Mouse (Mus musculus) intestine, embryonic 15.5 days (tissue): ENCODE results near the gene Mcpt9. TPM values are rescaled to one million over a fixed set of nuclear protein-coding genes. Genes with fewer than 3 reads are reported as not detected.

Experiments used
- polyA plus RNA-seq: library from polyadenylated mRNA; unstranded; fragments of >200 nt; fragmentation: Nextera tagmentation; extraction: Ambion mirVana; gene quantifications from 2 replicates; pipeline ENCODE4 v1.2.1, GENCODE M21; 2015

Gene Mcpt9
- polyA plus RNA-seq, 1 experiment from 2014 or later = not detected

Other genes starting within 250 kb of the Mcpt9 start
- gene Adcy4, start 246.4 kb downstream of the Mcpt9 start, polyA plus RNA-seq = 6.7 and 7.0 TPM in 2 replicates
- 45.2 and 45.6 TPM in 2 replicates for gene Ripk3, start 241.6 kb downstream of the Mcpt9 start, polyA plus RNA-seq
- 25.7 and 26.3 TPM in 2 replicates for gene Nfatc4, start 207.4 kb downstream of the Mcpt9 start, polyA plus RNA-seq
- gene Nynrin, start 176.5 kb downstream of the Mcpt9 start, polyA plus RNA-seq = 14.5 and 18.3 TPM in 2 replicates
- gene Cbln3, start 146.1 kb downstream of the Mcpt9 start, polyA plus RNA-seq = 0.18 and 0.29 TPM in 2 replicates
- 15.1 and 15.4 TPM in 2 replicates for gene Khnyn, start 145.5 kb downstream of the Mcpt9 start, polyA plus RNA-seq
- 73.6 and 80.3 TPM in 2 replicates for gene Sdr39u1, start 130.2 kb downstream of the Mcpt9 start, polyA plus RNA-seq
- gene Cma1, start 85.8 kb downstream of the Mcpt9 start, polyA plus RNA-seq = 1.9 and 3.3 TPM in 2 replicates
- gene Cma2, start 79.5 kb downstream of the Mcpt9 start, polyA plus RNA-seq = not detected in 2 replicates
- 0.21 and 1.2 TPM in 2 replicates for gene Mcpt1, start 12.5 kb downstream of the Mcpt9 start, polyA plus RNA-seq
- gene Mcpt2, start 11.5 kb upstream of the Mcpt9 start, polyA plus RNA-seq = 0.40 and 0.58 TPM in 2 replicates
- gene Mcpt4, start 31.8 kb upstream of the Mcpt9 start, polyA plus RNA-seq = 0.50 and 0.59 TPM in 2 replicates
- gene Mcpt8, start 54.8 kb upstream of the Mcpt9 start, polyA plus RNA-seq = 0.88 and 0.92 TPM in 2 replicates
- gene Ctsg, start 72.1 kb upstream of the Mcpt9 start, polyA plus RNA-seq = 0.45 TPM in 1 of 2 replicates, not detected in the other
- gene Gzme, start 90.1 kb upstream of the Mcpt9 start, polyA plus RNA-seq = not detected in 2 replicates
- gene Gzmd, start 102.1 kb upstream of the Mcpt9 start, polyA plus RNA-seq = not detected in 2 replicates
- not detected in 2 replicates for gene Gzmg, start 129.1 kb upstream of the Mcpt9 start, polyA plus RNA-seq
- gene Gzmn, start 144.1 kb upstream of the Mcpt9 start, polyA plus RNA-seq = not detected in 2 replicates
- not detected in 2 replicates for gene Gzmf, start 180.9 kb upstream of the Mcpt9 start, polyA plus RNA-seq
- not detected in 2 replicates for gene Gzmc, start 204.2 kb upstream of the Mcpt9 start, polyA plus RNA-seq
- gene Gzmb, start 231.8 kb upstream of the Mcpt9 start, polyA plus RNA-seq = 1.2 and 1.4 TPM in 2 replicates